Mouse (Mus musculus): ENCODE measurements at regions not wholly inside any gene's neighbourhood (a gene's known extent, or its start where the extent isn't known, plus 50 kb on each side); places are given as distances from the start of the nearest gene placed in this dataset.

DNA sequence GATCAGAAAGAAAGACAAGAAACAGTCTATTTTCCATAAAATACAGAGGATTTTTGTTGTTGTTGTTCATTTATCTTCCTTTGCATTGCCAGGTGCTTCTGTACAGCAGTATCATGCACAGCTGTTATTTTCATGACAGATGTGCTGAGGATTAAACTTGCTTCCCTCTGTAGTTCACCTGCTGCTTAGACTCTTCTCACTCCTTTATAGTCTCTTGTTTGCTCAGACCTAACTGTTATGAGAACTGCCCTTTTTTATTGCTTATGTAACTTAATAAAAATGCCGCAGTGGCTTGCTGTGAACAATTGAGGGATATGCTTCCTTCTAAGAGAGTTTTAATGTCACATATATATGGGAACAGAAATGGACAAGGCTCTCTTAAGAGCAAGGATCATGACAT lies 467.1 kb downstream of the Adcyap1 start:
- Histone ChIP-seq H3K27ac (replicated peaks; ENCODE audit: low read depth, low read length) (no peak overlapping the region), H3K9me3 (ENCODE audit: control insufficient read depth, low read length) (no peaks in the 10 kb centered on the region), H3K4me3 (ENCODE audit: low read depth, low read length) (no peak overlapping the region), H3K9ac (ENCODE audit: low read depth, low read length) (no peak overlapping the region), H3K4me1 (ENCODE audit: control insufficient read depth, insufficient read depth, low read length) (no peaks in the 10 kb centered on the region), H3K36me3 (ENCODE audit: control insufficient read depth, insufficient read depth, low read length) (no peaks in the 10 kb centered on the region), H3K27me3 (replicated peaks; ENCODE audit: control insufficient read depth, insufficient read depth, low read length) (no peaks in the 10 kb centered on the region), H3K4me2 (ENCODE audit: low read depth, low read length) (no peak overlapping the region)
- ATAC-seq (ENCODE audit: low read depth) (no peak), DNase-seq (ENCODE audit: low spot score) (no peak)
- 94% methylated on average over 1 of the region's 1 CpGs for WGBS

- H3K9ac ChIP-seq (ENCODE audit: low read depth, low read length): no peak overlapping the region
- H3K4me2 ChIP-seq (ENCODE audit: low read depth, low read length): no peak overlapping the region
- no peaks in the 10 kb centered on the region for H3K9me3 ChIP-seq (ENCODE audit: control insufficient read depth, low read length)
- ATAC-seq (ENCODE audit: low read depth) (no peak), DNase-seq (ENCODE audit: low spot score) (no peak)
- no peaks in the 10 kb centered on the region for H3K27me3 ChIP-seq (replicated peaks; ENCODE audit: control insufficient read depth, insufficient read depth, low read length)
- no peak overlapping the region for H3K27ac ChIP-seq (replicated peaks; ENCODE audit: low read depth, low read length)
- no peaks in the 10 kb centered on the region for H3K4me1 ChIP-seq (ENCODE audit: control insufficient read depth, insufficient read depth, low read length)
- no peaks in the 10 kb centered on the region for H3K36me3 ChIP-seq (ENCODE audit: control insufficient read depth, insufficient read depth, low read length)
- H3K4me3 ChIP-seq (ENCODE audit: low read depth, low read length): no peak overlapping the region
- WGBS: 51% methylated on average over 5 of the region's 5 CpGs
These were observed 477.6 kb downstream of the Adcyap1 start for GRCm38 (mm10) chr17:93676366-93676962.

DNA sequence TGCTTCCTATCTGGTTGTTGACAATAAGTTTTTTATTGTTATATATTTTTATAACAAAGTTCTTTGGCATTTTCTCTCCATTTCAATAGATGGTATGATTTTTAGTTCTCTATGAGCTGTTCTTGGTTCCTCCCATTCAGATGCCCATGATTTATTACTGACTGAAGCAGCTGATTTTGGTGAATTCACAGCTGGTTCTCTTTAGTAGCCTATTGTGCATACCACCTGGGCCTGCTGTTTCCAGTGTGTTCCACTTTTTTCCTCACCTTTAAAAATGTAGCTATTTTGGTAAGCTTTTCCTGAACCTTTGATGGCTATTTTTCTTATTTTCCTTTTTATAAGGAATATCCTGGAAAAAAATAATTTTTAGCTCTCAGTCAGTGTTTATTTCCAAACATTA lies 501.9 kb downstream of the Adcyap1 start:
- no peak overlapping the region for H3K4me2 ChIP-seq (ENCODE audit: low read depth, low read length)
- no peaks in the 10 kb centered on the region for H3K27me3 ChIP-seq (replicated peaks; ENCODE audit: control insufficient read depth, insufficient read depth, low read length)
- no peak overlapping the region for H3K9ac ChIP-seq (ENCODE audit: low read depth, low read length)
- H3K4me3 ChIP-seq (ENCODE audit: low read depth, low read length): no peak overlapping the region
- DNase-seq (ENCODE audit: low spot score) (no peak), ATAC-seq (ENCODE audit: low read depth) (no peak)
- H3K36me3 ChIP-seq (ENCODE audit: control insufficient read depth, insufficient read depth, low read length): no peaks in the 10 kb centered on the region
- H3K27ac ChIP-seq (replicated peaks; ENCODE audit: low read depth, low read length): no peak overlapping the region
- no peaks in the 10 kb centered on the region for H3K9me3 ChIP-seq (ENCODE audit: control insufficient read depth, low read length)
- H3K4me1 ChIP-seq (ENCODE audit: control insufficient read depth, insufficient read depth, low read length): no peaks in the 10 kb centered on the region

DNA sequence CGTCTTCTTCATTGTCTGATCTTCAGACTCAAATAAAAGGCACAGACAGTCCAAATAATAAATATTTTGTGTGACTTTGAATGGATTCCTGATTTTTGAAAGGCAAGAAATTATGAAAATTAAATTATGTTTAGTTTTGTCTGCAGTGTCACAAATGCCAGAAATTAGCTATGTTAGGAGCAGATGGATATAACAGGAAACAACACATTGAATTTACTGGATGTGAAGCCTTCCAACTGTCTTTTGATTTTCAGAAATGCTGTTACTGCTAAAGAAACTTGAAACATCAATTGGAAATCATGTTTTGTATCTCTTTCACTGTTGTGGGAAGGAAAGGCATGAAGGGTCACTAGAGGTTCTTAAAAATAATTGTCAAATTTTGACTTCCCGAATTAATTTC lies 518.8 kb downstream of the Adcyap1 start:
- ATAC-seq (ENCODE audit: low read depth) (no peak), DNase-seq (ENCODE audit: low spot score) (no peak)
- Histone ChIP-seq H3K9ac (ENCODE audit: low read depth, low read length) (no peak overlapping the region), H3K36me3 (ENCODE audit: control insufficient read depth, insufficient read depth, low read length) (no peaks in the 10 kb centered on the region), H3K4me1 (ENCODE audit: control insufficient read depth, insufficient read depth, low read length) (no peaks in the 10 kb centered on the region), H3K9me3 (ENCODE audit: control insufficient read depth, low read length) (no peaks in the 10 kb centered on the region), H3K4me3 (ENCODE audit: low read depth, low read length) (no peak overlapping the region), H3K27me3 (replicated peaks; ENCODE audit: control insufficient read depth, insufficient read depth, low read length) (no peaks in the 10 kb centered on the region), H3K4me2 (ENCODE audit: low read depth, low read length) (no peak overlapping the region), H3K27ac (replicated peaks; ENCODE audit: low read depth, low read length) (no peak overlapping the region)
- 85% methylated on average over 2 of the region's 2 CpGs for WGBS

DNA sequence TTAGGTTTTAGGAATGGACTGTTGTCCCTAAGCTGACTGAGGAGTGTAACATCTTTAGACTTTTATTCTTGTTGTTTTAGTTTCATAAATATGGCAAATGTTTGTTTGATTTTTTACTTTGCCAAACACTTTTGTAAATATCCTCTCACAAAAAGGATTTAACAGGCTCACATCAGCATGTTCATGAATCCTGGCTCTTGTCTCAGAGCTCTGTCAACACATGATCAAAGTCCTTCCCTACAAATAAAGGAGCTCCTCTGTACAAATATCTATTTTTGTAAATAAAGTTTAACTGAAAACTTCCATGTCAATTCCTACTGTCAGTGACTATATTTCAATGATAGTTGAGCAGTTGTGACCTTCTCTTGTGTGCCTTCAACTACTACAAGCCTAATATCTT lies 542.5 kb downstream of the Adcyap1 start:
- no peak overlapping the region for H3K4me3 ChIP-seq (ENCODE audit: low read depth, low read length)
- DNase-seq (ENCODE audit: low spot score) (no peak), ATAC-seq (ENCODE audit: low read depth) (no peak)
- no peaks in the 10 kb centered on the region for H3K36me3 ChIP-seq (ENCODE audit: control insufficient read depth, insufficient read depth, low read length)
- H3K27me3 ChIP-seq (replicated peaks; ENCODE audit: control insufficient read depth, insufficient read depth, low read length): no peaks in the 10 kb centered on the region
- no peaks in the 10 kb centered on the region for H3K4me1 ChIP-seq (ENCODE audit: control insufficient read depth, insufficient read depth, low read length)
- H3K9ac ChIP-seq (ENCODE audit: low read depth, low read length): no peak overlapping the region
- no peaks in the 10 kb centered on the region for H3K9me3 ChIP-seq (ENCODE audit: control insufficient read depth, low read length)
- H3K4me2 ChIP-seq (ENCODE audit: low read depth, low read length): no peak overlapping the region
- no peak overlapping the region for H3K27ac ChIP-seq (replicated peaks; ENCODE audit: low read depth, low read length)

GRCm38 (mm10) chr17:93762349-93762748 lies 563.5 kb downstream of the Adcyap1 start:
- Histone ChIP-seq H3K9me3 (ENCODE audit: control insufficient read depth, low read length) (no peaks in the 10 kb centered on the region), H3K27me3 (replicated peaks; ENCODE audit: control insufficient read depth, insufficient read depth, low read length) (no peaks in the 10 kb centered on the region), H3K4me1 (ENCODE audit: control insufficient read depth, insufficient read depth, low read length) (no peaks in the 10 kb centered on the region), H3K27ac (replicated peaks; ENCODE audit: low read depth, low read length) (no peak overlapping the region), H3K36me3 (ENCODE audit: control insufficient read depth, insufficient read depth, low read length) (no peaks in the 10 kb centered on the region), H3K4me3 (ENCODE audit: low read depth, low read length) (no peak overlapping the region), H3K4me2 (ENCODE audit: low read depth, low read length) (no peak overlapping the region), H3K9ac (ENCODE audit: low read depth, low read length) (no peak overlapping the region)
- ATAC-seq (ENCODE audit: low read depth) (0 out of 2 replicates have a peak, but pooled peaks have one; percentile 37), DNase-seq (ENCODE audit: low spot score) (peak; percentile 34)
- 9% methylated on average over 1 of the region's 1 CpGs for WGBS

Measured in embryonic facial prominence, embryonic 14.5 days (tissue).